Mouse (Mus musculus): ENCODE measurements around the gene Gm4133. TPM values are rescaled to one million over a fixed set of nuclear protein-coding genes. Genes with fewer than 3 reads are reported as not detected.
"Not testable (repeated sequence)": the region's sequence is repeated elsewhere in the genome, so short reads cannot be mapped to it uniquely, and the experiment has no call there.

Gene Gm4133
- polyA plus RNA-seq (2012; rRNA removed): not detected in 2 replicates

DNA sequence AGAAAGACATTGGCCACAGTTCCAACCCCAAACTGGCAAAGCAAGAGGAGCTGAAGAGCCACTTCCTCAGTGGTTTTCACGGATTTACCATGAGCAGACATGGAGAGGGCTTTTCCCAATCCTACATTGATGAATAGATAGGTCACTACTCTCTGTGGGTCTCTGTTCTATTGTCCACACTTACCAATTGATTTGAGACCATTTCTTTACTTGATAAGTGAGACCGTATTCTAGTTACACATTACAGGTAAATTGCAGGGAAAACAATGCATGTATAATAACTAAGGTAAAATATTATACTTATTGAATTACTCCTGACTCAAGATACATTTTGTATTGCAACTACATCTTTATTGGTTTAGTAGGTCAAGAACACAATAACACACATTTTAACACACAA, at the start of gene Gm4133:
Gene Gm4133 (minus strand): TSS at position 101 of the 400 bp plus-strand sequence.
- not testable (repeated sequence) for DNase-seq; H3K4me3 ChIP-seq (replicated peaks; ENCODE audit: insufficient read depth, low read depth, low read length); H3K4me1 ChIP-seq (ENCODE audit: control insufficient read depth, insufficient read depth, low read length); H3K27me3 ChIP-seq (ENCODE audit: control insufficient read depth, insufficient read depth, low read length); H3K27ac ChIP-seq (ENCODE audit: insufficient read depth, low read length)
- no CpG with 5 or more reads among the region's 2 CpGs for WGBS

DNA sequence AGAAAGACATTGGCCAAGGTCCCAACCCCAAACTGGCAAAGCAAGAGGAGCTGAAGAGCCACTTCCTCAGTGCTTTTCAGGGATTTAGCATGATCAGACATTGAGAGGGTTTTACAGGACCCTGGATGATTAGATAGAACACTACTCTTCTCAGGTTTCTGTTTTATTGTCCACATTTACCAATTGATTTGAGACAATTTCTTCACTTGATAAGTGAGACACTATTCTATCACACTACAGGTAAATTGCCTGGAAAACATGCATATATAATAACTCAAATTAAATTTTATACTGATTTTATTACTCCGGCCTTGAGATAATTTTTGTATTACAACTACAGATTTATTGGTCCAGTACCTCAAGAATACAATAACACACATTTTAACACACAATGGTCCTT, 41.4 kb upstream of the Gm4133 start, which contains the start of gene Gm5728:
Gene Gm5728 (minus strand): TSS at position 101 of the 400 bp plus-strand sequence.
- not testable (repeated sequence) for DNase-seq

More for the DNA sequence above, 41.4 kb upstream of the Gm4133 start, which contains the start of gene Gm5728:
- H3K4me1 ChIP-seq (ENCODE audit: control insufficient read depth, insufficient read depth, low read length); H3K27me3 ChIP-seq (ENCODE audit: control insufficient read depth, insufficient read depth, low read length); H3K4me3 ChIP-seq (replicated peaks; ENCODE audit: insufficient read depth, low read depth, low read length); H3K27ac ChIP-seq (ENCODE audit: insufficient read depth, low read length): not testable (repeated sequence)
- no CpG with 5 or more reads among the region's 1 CpGs for WGBS

Other genes with a start within 250 kb of the Gm4133 start
- gene Vmn1r91, start 234.4 kb downstream of the Gm4133 start, polyA plus RNA-seq (2012; rRNA removed): not detected in 2 replicates
- not detected in 2 replicates for gene Gm16442, start 211.5 kb downstream of the Gm4133 start, polyA plus RNA-seq (2012; rRNA removed)
- not detected in 2 replicates for gene Vmn1r93, start 195.0 kb downstream of the Gm4133 start, polyA plus RNA-seq (2012; rRNA removed)
- not detected in 2 replicates for gene Vmn1r94, start 165.7 kb downstream of the Gm4133 start, polyA plus RNA-seq (2012; rRNA removed)
- gene Vmn1r95, start 140.4 kb downstream of the Gm4133 start, polyA plus RNA-seq (2012; rRNA removed): not detected in 2 replicates
- not detected in 2 replicates for gene Gm6164, start 128.5 kb downstream of the Gm4133 start, polyA plus RNA-seq (2012; rRNA removed)
- gene Gm4498, start 100.2 kb downstream of the Gm4133 start, polyA plus RNA-seq (2012; rRNA removed): not detected in 2 replicates
- gene Gm5890, start 71.2 kb downstream of the Gm4133 start, polyA plus RNA-seq (2012; rRNA removed): not detected in 2 replicates
- gene Gm5728, start 41.3 kb upstream of the Gm4133 start, polyA plus RNA-seq (2012; rRNA removed): not detected in 2 replicates
- gene Vmn1r100, start 83.9 kb upstream of the Gm4133 start, polyA plus RNA-seq (2012; rRNA removed): not detected in 2 replicates
- not detected in 2 replicates for gene Vmn1r101, start 108.5 kb upstream of the Gm4133 start, polyA plus RNA-seq (2012; rRNA removed)
- not detected in 2 replicates for gene Gm10670, start 140.9 kb upstream of the Gm4133 start, polyA plus RNA-seq (2012; rRNA removed)
- gene Vmn1r103, start 176.5 kb upstream of the Gm4133 start, polyA plus RNA-seq (2012; rRNA removed): not detected in 2 replicates
- gene Vmn1r104, start 199.8 kb upstream of the Gm4133 start, polyA plus RNA-seq (2012; rRNA removed): not detected in 2 replicates
- not detected in 2 replicates for gene Gm5726, start 211.7 kb upstream of the Gm4133 start, polyA plus RNA-seq (2012; rRNA removed)
- not detected in 2 replicates for gene Gm4141, start 242.2 kb upstream of the Gm4133 start, polyA plus RNA-seq (2012; rRNA removed)

Measured in cerebellum, adult 2 months (tissue).